Mouse (Mus musculus) midbrain, embryonic 16.5 days (tissue): ENCODE data around the gene Il20rb. TPM values are rescaled to one million over a fixed set of nuclear protein-coding genes. Genes with fewer than 3 reads are reported as not detected.

Experiments used
- ATAC-seq: fragments of 200-750 bp; cut with Nextera tagmentation; 2 replicates; pipeline ENCODE4 v1.8.0; 2017; ENCODE audit warnings: moderate TSS enrichment
- H3K27ac ChIP-seq: fragments of 300-500 bp; sonication (generic); 2 replicates; pipeline ENCODE4 v1.5.1; 2014; ENCODE audit warnings: mild to moderate bottlenecking, low read length, mixed read lengths
- H3K27me3 ChIP-seq: fragments of 300-500 bp; sonication (generic); 2 replicates; pipeline ENCODE4 v1.6.1; 2014; ENCODE audit warnings: low read depth, low read length, mixed read lengths; ENCODE audit not compliant: control insufficient read depth, insufficient read depth
- H3K36me3 ChIP-seq: fragments of 300-500 bp; sonication (generic); 2 replicates; pipeline ENCODE4 v1.6.1; 2014; ENCODE audit warnings: mild to moderate bottlenecking, low read length, moderate library complexity, mixed read lengths; ENCODE audit not compliant: control insufficient read depth, insufficient read depth
- H3K4me1 ChIP-seq: fragments of 300-500 bp; sonication (generic); 2 replicates; pipeline ENCODE4 v1.6.1; 2014; ENCODE audit warnings: mild to moderate bottlenecking, low read length, mixed read lengths; ENCODE audit not compliant: control insufficient read depth, insufficient read depth
- H3K4me2 ChIP-seq: fragments of 300-500 bp; sonication (generic); 2 replicates; pipeline ENCODE4 v1.6.1; 2014; ENCODE audit warnings: mild to moderate bottlenecking, low read length, mixed read lengths
- H3K4me3 ChIP-seq: fragments of 300-500 bp; sonication (generic); 2 replicates; pipeline ENCODE4 v1.5.1; 2014; ENCODE audit warnings: low read depth, mild to moderate bottlenecking, low read length, moderate library complexity, mixed read lengths
- H3K9ac ChIP-seq: fragments of 300-500 bp; sonication (generic); 2 replicates; pipeline ENCODE4 v1.6.1; 2014; ENCODE audit warnings: low read depth, low read length, mixed read lengths
- H3K9me3 ChIP-seq: fragments of 300-500 bp; sonication (generic); replicated peaks from 2 replicates; pipeline ENCODE4 v1.6.1; 2014; ENCODE audit warnings: mild to moderate bottlenecking, low read length, mixed read lengths; ENCODE audit not compliant: control insufficient read depth, poor library complexity, severe bottlenecking
- WGBS: fragments of 180-500 bp; shearing (Covaris S2); extraction: QIAGEN DNeasy Blood & Tissue Kit; methylation state at CpG from one replicate; pipeline ENCODE4 v1.1.7; 2014; 5-methylcytosine and 5-hydroxymethylcytosine counted together
- polyA plus RNA-seq: library from polyadenylated mRNA; unstranded; fragments of >200 nt; fragmentation: Nextera tagmentation; extraction: Ambion mirVana; gene quantifications from 2 replicates; pipeline ENCODE4 v1.2.1, GENCODE M21; 2015

Il20rb gene
- polyA plus RNA-seq, 1 experiment from 2014 or later, result 0.16 TPM

DNA sequence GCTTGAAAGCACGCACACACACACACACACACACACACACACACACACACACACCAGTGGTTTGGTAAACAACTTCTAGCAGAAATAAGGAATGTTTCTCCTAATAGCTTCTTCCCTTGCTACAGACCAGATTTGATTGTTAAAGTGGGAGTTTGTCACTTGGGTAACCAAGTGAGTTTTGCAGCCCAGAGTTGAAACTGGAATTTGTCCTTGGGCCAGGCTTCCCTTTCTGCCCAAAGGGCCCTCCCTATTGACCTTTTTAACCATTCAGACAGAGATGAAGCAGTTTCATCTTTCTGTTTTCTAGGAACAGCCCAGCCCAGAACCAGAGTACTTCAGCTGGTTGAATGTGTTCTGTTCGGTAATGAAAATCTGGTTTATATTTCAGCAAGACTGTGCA, 55.7 kb downstream of the Il20rb start:
- no peak overlapping the region for H3K4me3 ChIP-seq
- no peak overlapping the region for H3K4me2 ChIP-seq
- H3K36me3 ChIP-seq, result no peaks in the 10 kb centered on the region
- 83% methylated on average over 2 of the region's 2 CpGs for WGBS
- ATAC-seq, result no peak
- H3K4me1 ChIP-seq, result no peaks in the 10 kb centered on the region
- no peak overlapping the region for H3K9ac ChIP-seq
- no peak overlapping the region for H3K27ac ChIP-seq
- H3K27me3 ChIP-seq, result no peaks in the 10 kb centered on the region
- H3K9me3 ChIP-seq, result no peaks in the 10 kb centered on the region

DNA sequence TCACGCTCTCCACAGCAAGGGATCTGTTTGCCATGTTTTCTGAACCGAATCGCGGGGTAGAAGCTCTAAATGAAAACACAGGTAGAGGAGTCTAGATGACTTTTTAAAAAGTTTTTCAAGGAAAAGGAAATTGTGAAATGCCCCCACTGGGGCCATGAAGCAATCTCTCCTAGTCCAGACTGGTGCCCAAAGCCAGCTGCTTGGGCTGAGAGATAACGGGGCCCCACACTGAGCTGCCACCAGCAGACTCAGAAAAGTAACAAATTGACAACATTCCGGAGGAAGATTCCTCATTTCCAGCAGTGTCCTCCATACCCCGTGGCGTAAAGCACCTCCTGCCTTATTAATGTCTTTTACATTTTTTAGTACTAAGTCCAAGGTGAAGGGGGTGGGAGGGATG, 66.9 kb downstream of the Il20rb start:
- Histone ChIP-seq H3K27me3 (no peaks in the 10 kb centered on the region), H3K9ac (no peak overlapping the region), H3K4me1 (no peaks in the 10 kb centered on the region), H3K4me2 (no peak overlapping the region), H3K27ac (no peak overlapping the region), H3K36me3 (no peaks in the 10 kb centered on the region), H3K9me3 (no peaks in the 10 kb centered on the region), H3K4me3 (no peak overlapping the region)
- ATAC-seq, result no peak
- 83% methylated on average over 8 of the region's 8 CpGs for WGBS

DNA sequence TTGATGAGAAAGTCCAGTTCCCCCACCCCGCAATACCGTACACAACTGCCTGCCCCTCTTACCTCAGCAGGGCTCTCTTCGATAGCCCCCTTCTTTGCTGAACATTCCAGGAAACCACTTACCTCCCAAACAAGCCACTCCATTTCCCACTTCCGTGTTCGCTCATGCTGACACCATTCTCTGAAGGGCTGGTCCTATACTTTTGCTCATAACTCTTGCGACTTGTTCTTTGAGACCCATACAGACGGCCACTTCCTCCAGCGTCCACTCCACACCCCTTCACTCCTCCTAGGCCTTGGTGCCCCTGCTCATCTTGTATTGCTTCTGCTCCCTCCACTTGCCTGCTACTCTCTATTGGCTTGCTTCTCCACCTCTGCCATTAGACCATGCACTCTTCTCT, 67.5 kb downstream of the Il20rb start:
- Histone ChIP-seq H3K9ac (no peak overlapping the region), H3K4me2 (no peak overlapping the region), H3K9me3 (no peaks in the 10 kb centered on the region), H3K4me1 (no peaks in the 10 kb centered on the region), H3K36me3 (no peaks in the 10 kb centered on the region), H3K4me3 (no peak overlapping the region), H3K27me3 (no peaks in the 10 kb centered on the region), H3K27ac (no peak overlapping the region)
- ATAC-seq, result no peak
- 90% methylated on average over 8 of the region's 8 CpGs for WGBS

DNA sequence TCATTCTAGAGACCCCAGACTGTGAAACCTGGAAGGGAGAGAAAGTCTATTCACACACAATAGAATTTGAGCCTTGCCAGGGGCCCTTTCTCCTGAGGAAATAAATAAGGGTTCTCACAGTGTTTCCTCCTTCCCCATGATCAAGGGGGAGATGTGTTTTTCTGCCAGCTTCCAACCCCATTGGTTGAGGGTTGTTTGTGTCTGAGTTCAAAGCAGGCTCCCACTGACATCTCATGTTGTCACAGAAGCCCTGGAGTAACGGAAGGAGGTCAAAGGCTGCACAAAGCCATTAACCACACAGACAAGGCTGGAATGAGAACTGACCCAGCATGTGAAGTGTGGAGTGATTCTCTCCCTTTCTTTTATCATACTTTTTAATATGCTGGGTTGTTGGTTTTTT, 69.8 kb downstream of the Il20rb start:
- H3K4me3 ChIP-seq, result no peak overlapping the region
- H3K36me3 ChIP-seq, result no peaks in the 10 kb centered on the region
- peaks cover 2% of the 10 kb centered on the region; the same call in 1 of the 2 replicates for H3K4me1 ChIP-seq
- ATAC-seq, result no peak
- H3K27me3 ChIP-seq, result no peaks in the 10 kb centered on the region
- H3K27ac ChIP-seq, result no peak overlapping the region
- no peaks in the 10 kb centered on the region for H3K9me3 ChIP-seq
- H3K9ac ChIP-seq, result no peak overlapping the region
- WGBS, result 31% methylated on average over 1 of the region's 1 CpGs
- no peak overlapping the region for H3K4me2 ChIP-seq

DNA sequence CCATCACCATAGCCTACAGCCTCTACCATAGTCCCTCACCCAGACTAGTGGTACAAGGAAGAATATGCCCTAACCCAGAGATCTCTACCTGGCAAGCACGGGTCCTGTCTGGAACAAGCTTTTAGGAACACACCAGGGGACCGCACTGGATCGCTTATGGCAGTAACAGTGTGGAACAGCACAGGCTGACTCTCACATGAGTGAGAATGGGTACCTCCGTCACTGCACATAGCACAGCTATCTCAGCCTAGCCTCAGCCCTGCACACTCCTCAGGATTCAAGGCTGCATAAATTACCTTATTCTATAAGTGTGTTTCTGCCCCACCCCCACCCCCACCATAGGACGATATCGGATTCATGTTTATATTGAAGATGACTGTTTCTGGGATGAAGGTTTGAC, 70.3 kb downstream of the Il20rb start:
- WGBS, result 74% methylated on average over 6 of the region's 6 CpGs
- Histone ChIP-seq H3K27ac (no peak overlapping the region), H3K4me2 (no peak overlapping the region), H3K36me3 (no peaks in the 10 kb centered on the region), H3K4me3 (no peak overlapping the region), H3K27me3 (no peaks in the 10 kb centered on the region), H3K9me3 (no peaks in the 10 kb centered on the region), H3K4me1 (peaks cover 2% of the 10 kb centered on the region; the same call in 1 of the 2 replicates), H3K9ac (no peak overlapping the region)
- ATAC-seq, result no peak

DNA sequence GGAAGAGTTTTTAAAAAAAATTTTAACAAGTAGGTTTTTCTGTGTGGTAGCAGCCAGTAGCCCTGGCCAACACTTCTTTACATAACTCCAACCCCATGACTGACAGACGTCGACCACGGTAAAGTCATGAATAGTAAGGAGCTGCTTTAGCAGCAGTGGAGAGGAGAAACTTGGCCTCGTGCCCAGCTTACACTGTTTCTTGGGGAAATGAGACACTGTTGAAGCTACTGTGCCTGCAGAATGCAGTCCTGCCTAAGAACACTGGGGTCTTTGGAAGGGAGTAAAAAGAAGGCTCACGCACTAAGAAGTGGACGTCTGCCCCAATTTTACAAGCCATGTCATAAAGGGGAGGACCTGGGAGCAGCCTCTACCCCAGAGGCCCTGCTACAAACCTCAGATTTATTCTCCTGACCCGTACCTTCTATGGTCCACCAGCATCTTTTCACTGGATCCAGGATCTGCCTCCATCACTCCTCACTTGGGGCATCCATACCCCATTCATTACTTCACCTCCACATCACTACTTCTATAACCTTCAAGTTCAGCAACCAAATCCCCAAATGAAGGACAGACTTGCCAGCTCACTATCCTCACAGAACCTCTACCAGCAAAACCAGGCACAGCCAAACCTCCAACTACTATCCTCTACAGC, 71.1 kb downstream of the Il20rb start:
- Histone ChIP-seq H3K36me3 (no peaks in the 10 kb centered on the region), H3K4me1 (peaks cover 2% of the 10 kb centered on the region; the same call in 1 of the 2 replicates), H3K4me2 (no peak overlapping the region), H3K27ac (no peak overlapping the region), H3K9ac (no peak overlapping the region), H3K27me3 (no peaks in the 10 kb centered on the region), H3K4me3 (no peak overlapping the region), H3K9me3 (no peaks in the 10 kb centered on the region)
- ATAC-seq, result peak; percentile 75
- 29% methylated on average over 7 of the region's 7 CpGs for WGBS

Other genes starting within 250 kb of the Il20rb start
- gene Nck1, start 59.3 kb upstream of the Il20rb start, polyA plus RNA-seq, result 62.0 and 65.1 TPM in 2 replicates
- gene Slc35g2, start 84.3 kb upstream of the Il20rb start, polyA plus RNA-seq, result 19.4 and 21.9 TPM in 2 replicates
- 26.5 and 32.8 TPM in 2 replicates for gene Stag1, start 111.0 kb upstream of the Il20rb start, polyA plus RNA-seq